22 mouse cellular contexts compared by ENCODE assay signal in the genomic region with DNA sequence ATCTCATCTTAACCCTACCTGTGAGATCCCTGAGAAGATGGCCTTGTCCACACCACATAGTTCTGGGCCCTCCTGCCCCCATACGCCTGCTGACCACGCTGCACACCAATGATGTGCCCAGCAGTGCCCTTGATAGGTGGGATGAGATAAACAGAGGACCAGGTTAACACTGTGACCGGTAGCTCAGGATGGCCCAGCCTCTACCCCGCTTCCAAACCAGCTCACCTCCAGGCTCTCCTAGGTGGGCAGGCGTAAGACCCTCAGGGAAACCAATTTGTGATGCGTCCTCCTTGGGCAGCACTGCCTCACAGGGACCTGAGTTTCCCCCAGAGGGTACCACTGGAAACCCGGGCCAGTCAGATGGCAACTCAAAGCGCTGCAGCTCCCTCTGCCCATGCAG. TPM values are rescaled to one million over a fixed set of nuclear protein-coding genes. Genes with fewer than 3 reads are reported as not detected.
"Had no signal": no experiment of that assay in that cellular context is flagged by ENCODE, and none has a peak within 500 bp of the region (broad histone marks: within the 10 kb centered on the region; RNA-seq: fewer than 3 reads in every experiment).

No protein-coding gene starts in this region.

- DNase-seq: kidney, adult 18-20 months; kidney, adult 9 months; kidney, postnatal 14 days; kidney, postnatal 4 days; left cerebral cortex, postnatal 4 days; liver, embryonic 13.5 days; lung, adult 2 months; lung, postnatal 14 days; retina, postnatal 1 day; right cerebral cortex, postnatal 25 days; spleen, adult 18-20 months; thymus, adult 2 months; thymus, postnatal 14 days; thymus, postnatal 4 days had no signal

- H3K27me3 ChIP-seq: liver, embryonic 13.5 days; midbrain, embryonic 13.5 days; neural tube, embryonic 13.5 days; stomach, embryonic 15.5 days had no signal

- H3K9ac ChIP-seq: liver, embryonic 13.5 days; midbrain, embryonic 13.5 days; neural tube, embryonic 13.5 days; stomach, embryonic 15.5 days had no signal

- H3K4me3 ChIP-seq: liver, embryonic 13.5 days; midbrain, embryonic 10.5 days; midbrain, embryonic 13.5 days; myocyte; neural tube, embryonic 13.5 days; stomach, embryonic 15.5 days had no signal

- H3K9me3 ChIP-seq: liver, embryonic 13.5 days; midbrain, embryonic 10.5 days; midbrain, embryonic 13.5 days; neural tube, embryonic 13.5 days; stomach, embryonic 15.5 days had no signal

- ATAC-seq: midbrain, embryonic 13.5 days; midbrain, embryonic 16.5 days had no signal

- H3K4me2 ChIP-seq: liver, embryonic 13.5 days; midbrain, embryonic 13.5 days; neural tube, embryonic 13.5 days; stomach, embryonic 15.5 days had no signal

- H3K27ac ChIP-seq: liver, embryonic 13.5 days; midbrain, embryonic 10.5 days; midbrain, embryonic 13.5 days; neural tube, embryonic 13.5 days; stomach, embryonic 15.5 days had no signal

RNA-seq across cellular contexts. Expression of gene Dhh, which starts 32.6 kb away (rescaled TPM):
- total RNA-seq: megakaryocyte progenitor cell, adult 5-6 weeks; monocyte, adult 5-6 weeks had no signal
